Mouse (Mus musculus) activated CD4-positive, CD25-positive, alpha-beta regulatory T cell, adult 9 weeks (primary cell): ENCODE measurements around the gene Olfr727. TPM values are rescaled to one million over a fixed set of nuclear protein-coding genes. Genes with fewer than 3 reads are reported as not detected.

Source experiments
- polyA plus RNA-seq: library from polyadenylated mRNA; unstranded; fragments of 100-300 nt; shearing (Covaris generic); gene quantifications from one replicate; pipeline ENCODE4 v1.2.1, GENCODE M21; 2017

Olfr727 gene
- polyA plus RNA-seq = not detected

GRCm38 (mm10) chr14:50122886-50123285 lies at the start of gene Olfr727:
Gene Olfr727 (plus strand): TSS chr14:50123186.

GRCm38 (mm10) chr14:50090853-50091252 lies 32.1 kb upstream of the Olfr727 start, which contains the start of gene Olfr726:
Gene Olfr726 (minus strand): TSS chr14:50090953.

DNA sequence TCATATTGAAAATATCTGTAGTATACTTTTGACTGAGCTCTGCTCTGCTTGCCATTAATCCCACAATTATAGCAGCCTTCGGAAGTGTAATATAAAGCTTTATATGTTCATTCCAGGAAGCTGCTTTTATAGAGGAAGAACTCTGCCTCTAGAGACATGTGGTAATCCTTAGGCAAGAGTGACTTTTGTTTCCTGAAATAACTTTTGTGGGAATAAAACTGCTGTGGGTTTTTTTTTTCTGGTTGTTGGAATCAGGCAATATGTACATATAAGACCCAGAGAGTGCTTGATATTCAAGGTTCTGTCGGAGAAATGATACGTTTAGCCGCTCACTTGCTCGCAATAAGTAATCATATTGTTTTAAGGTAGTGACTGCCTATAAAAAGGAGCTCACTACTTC lies 19.6 kb downstream of the Olfr727 start, which contains the start of gene Olfr728:
Olfr728 (minus strand) TSS at position 101 of the 400 bp plus-strand sequence.

DNA sequence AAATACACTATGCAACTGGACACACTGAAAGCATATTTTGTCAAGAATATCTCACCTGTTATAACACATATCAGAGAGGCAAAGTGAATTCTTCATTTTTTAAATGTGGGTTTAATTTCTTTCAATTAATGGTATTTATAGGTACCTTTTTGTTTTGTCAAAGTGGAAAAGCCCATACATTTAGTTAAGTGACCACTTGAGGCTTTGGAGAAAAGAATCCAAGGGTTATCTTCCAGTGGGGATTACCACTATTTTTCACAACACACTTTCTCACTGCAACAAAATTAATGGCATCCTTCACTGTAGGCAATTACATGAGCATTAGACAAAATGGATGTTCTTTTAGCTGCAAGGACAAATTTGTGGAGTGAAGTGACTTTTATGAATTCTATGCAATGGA lies 29.8 kb downstream of the Olfr727 start, which contains the start of gene Olfr729:
Olfr729 (minus strand) TSS at position 101 of the 400 bp plus-strand sequence.

Other genes with a start within 250 kb of the Olfr727 start
- gene Olfr722, start 221.2 kb upstream of the Olfr727 start, polyA plus RNA-seq = not detected
- not detected for gene Olfr723, start 191.4 kb upstream of the Olfr727 start, polyA plus RNA-seq
- not detected for gene Olfr724, start 159.9 kb upstream of the Olfr727 start, polyA plus RNA-seq
- gene Olfr725, start 82.8 kb upstream of the Olfr727 start, polyA plus RNA-seq = not detected
- gene Olfr726, start 32.2 kb upstream of the Olfr727 start, polyA plus RNA-seq = not detected
- not detected for gene Olfr728, start 19.5 kb downstream of the Olfr727 start, polyA plus RNA-seq
- not detected for gene Olfr729, start 29.7 kb downstream of the Olfr727 start, polyA plus RNA-seq
- not detected for gene Olfr730, start 65.0 kb downstream of the Olfr727 start, polyA plus RNA-seq
- 0.05 TPM for gene Olfr731, start 118.7 kb downstream of the Olfr727 start, polyA plus RNA-seq
- gene Olfr732, start 161.0 kb downstream of the Olfr727 start, polyA plus RNA-seq = not detected
- gene Olfr733, start 178.3 kb downstream of the Olfr727 start, polyA plus RNA-seq = not detected
- gene Olfr734, start 203.6 kb downstream of the Olfr727 start, polyA plus RNA-seq = not detected
- gene Olfr735, start 225.7 kb downstream of the Olfr727 start, polyA plus RNA-seq = not detected
- gene Tlr11, start 234.7 kb downstream of the Olfr727 start, polyA plus RNA-seq = not detected